Mouse (Mus musculus): Measurements from ENCODE around the gene Cacnb4. TPM values are rescaled to one million over a fixed set of nuclear protein-coding genes. Genes with fewer than 3 reads are reported as not detected.

Gene Cacnb4
- polyA plus RNA-seq, 1 experiment = 0.04 TPM

DNA sequence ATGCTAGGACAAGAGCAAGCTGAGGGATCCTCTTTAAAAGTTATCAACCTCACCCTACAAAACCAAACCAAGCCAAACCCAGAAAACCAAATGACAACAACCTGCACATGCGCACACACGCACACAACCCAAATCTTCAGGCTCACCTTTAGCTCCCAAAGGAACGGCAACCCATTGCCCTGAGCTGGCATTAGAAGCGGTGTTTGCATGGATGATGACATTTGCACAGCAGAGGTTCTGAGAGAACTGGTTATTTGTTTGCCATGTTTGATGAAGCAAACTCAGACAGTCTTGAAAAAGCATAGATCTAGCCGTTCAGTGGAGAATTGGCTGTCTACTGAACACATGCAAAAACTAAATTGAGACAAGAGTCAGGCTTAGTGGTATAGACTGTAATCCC is 198.1 kb downstream of the Cacnb4 start:
- TF ChIP-seq POLR2A (IDR thresholded peaks at IDR 0.05; ENCODE audit: borderline replicate concordance, extremely low read depth, low read depth, low read length) (no peak), CTCF (IDR thresholded peaks at IDR 0.05; ENCODE audit: insufficient read depth, low read length) (no peak)
- DNase-seq = no peak
- Histone ChIP-seq H3K4me3 (replicated peaks; ENCODE audit: extremely low read depth, low read depth, low read length) (no peak overlapping the region), H3K4me1 (ENCODE audit: control insufficient read depth, insufficient read depth, low read length) (no peaks in the 10 kb centered on the region)
- 91% methylated on average over 5 of the region's 5 CpGs for WGBS

DNA sequence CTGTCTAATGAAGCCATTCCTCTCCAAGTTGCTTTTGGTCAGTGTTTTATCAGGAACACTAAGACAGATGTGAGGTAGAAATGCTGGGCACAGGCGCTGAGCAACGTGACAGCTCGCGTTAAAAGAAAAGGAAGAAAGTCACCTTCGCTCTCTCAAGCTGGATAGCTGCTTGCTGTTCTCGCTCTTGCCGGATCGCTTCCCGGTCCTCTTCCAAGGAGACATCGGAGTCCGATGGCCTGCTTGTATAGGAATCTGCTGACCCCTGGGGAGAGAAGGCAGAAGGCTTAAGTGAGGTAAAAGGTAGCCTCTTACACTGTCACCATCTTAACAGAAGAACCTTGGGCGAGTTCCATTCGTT is 199.1 kb downstream of the Cacnb4 start:
- WGBS = 81% methylated on average over 13 of the region's 13 CpGs
- DNase-seq = peak; percentile 19
- H3K4me3 ChIP-seq (replicated peaks; ENCODE audit: extremely low read depth, low read depth, low read length) = no peak overlapping the region
- TF ChIP-seq POLR2A (IDR thresholded peaks at IDR 0.05; ENCODE audit: borderline replicate concordance, extremely low read depth, low read depth, low read length) (no peak), CTCF (IDR thresholded peaks at IDR 0.05; ENCODE audit: insufficient read depth, low read length) (no peak)
- H3K4me1 ChIP-seq (ENCODE audit: control insufficient read depth, insufficient read depth, low read length) = no peaks in the 10 kb centered on the region

GRCm38 (mm10) chr2:52476801-52477549 is 199.7 kb downstream of the Cacnb4 start:
- Histone ChIP-seq H3K4me3 (replicated peaks; ENCODE audit: extremely low read depth, low read depth, low read length) (no peak overlapping the region), H3K4me1 (ENCODE audit: control insufficient read depth, insufficient read depth, low read length) (no peaks in the 10 kb centered on the region; the same call in 1 of the 2 replicates)
- DNase-seq = no peak
- TF ChIP-seq CTCF (IDR thresholded peaks at IDR 0.05; ENCODE audit: insufficient read depth, low read length) (no peak), POLR2A (IDR thresholded peaks at IDR 0.05; ENCODE audit: borderline replicate concordance, extremely low read depth, low read depth, low read length) (no peak)
- WGBS = 42% methylated on average over 13 of the region's 13 CpGs

DNA sequence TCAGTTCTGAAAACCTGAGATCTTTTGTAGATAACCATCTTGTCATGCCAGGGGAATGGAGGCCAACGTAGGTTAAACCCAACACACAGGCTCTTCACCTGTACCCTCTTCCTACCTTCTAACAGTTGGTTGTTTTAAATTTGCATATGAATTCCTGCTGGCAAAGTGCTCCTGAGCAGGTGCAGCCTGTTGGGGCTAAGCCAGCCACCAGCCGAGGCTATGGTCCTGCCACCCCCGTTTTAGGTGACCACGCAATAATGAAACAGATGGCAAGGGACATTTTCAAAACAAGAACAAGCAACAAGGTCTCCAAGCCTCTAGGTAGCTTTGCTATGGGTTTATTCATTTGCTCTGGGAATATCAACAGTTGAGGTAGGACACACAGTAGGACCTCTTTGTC is 200.8 kb downstream of the Cacnb4 start:
- TF ChIP-seq POLR2A (IDR thresholded peaks at IDR 0.05; ENCODE audit: borderline replicate concordance, extremely low read depth, low read depth, low read length) = no peak
- TF ChIP-seq CTCF (IDR thresholded peaks at IDR 0.05; ENCODE audit: insufficient read depth, low read length) = no peak
- no peak for DNase-seq
- Histone ChIP-seq H3K4me3 (replicated peaks; ENCODE audit: extremely low read depth, low read depth, low read length) (no peak overlapping the region), H3K4me1 (ENCODE audit: control insufficient read depth, insufficient read depth, low read length) (peaks cover 2% of the 10 kb centered on the region)
- 91% methylated on average over 4 of the region's 4 CpGs for WGBS

- DNase-seq = no peak
- Histone ChIP-seq H3K4me3 (replicated peaks; ENCODE audit: extremely low read depth, low read depth, low read length) (no peak overlapping the region), H3K4me1 (ENCODE audit: control insufficient read depth, insufficient read depth, low read length) (peaks cover 2% of the 10 kb centered on the region)
- 90% methylated on average over 11 of the region's 11 CpGs for WGBS
- TF ChIP-seq POLR2A (IDR thresholded peaks at IDR 0.05; ENCODE audit: borderline replicate concordance, extremely low read depth, low read depth, low read length) (no peak), CTCF (IDR thresholded peaks at IDR 0.05; ENCODE audit: insufficient read depth, low read length) (no peak)
These were observed 202.1 kb downstream of the Cacnb4 start for GRCm38 (mm10) chr2:52474570-52474969.

GRCm38 (mm10) chr2:52471545-52472291 is 204.9 kb downstream of the Cacnb4 start:
- Histone ChIP-seq H3K4me1 (ENCODE audit: control insufficient read depth, insufficient read depth, low read length) (peaks cover 2% of the 10 kb centered on the region), H3K4me3 (replicated peaks; ENCODE audit: extremely low read depth, low read depth, low read length) (no peak overlapping the region)
- 26% methylated on average over 4 of the region's 4 CpGs for WGBS
- TF ChIP-seq POLR2A (IDR thresholded peaks at IDR 0.05; ENCODE audit: borderline replicate concordance, extremely low read depth, low read depth, low read length) (no peak), CTCF (IDR thresholded peaks at IDR 0.05; ENCODE audit: insufficient read depth, low read length) (no peak)
- peak; percentile 34 for DNase-seq

- TF ChIP-seq CTCF (IDR thresholded peaks at IDR 0.05; ENCODE audit: insufficient read depth, low read length) (no peak), POLR2A (IDR thresholded peaks at IDR 0.05; ENCODE audit: borderline replicate concordance, extremely low read depth, low read depth, low read length) (no peak)
- peaks cover 2% of the 10 kb centered on the region for H3K4me1 ChIP-seq (ENCODE audit: control insufficient read depth, insufficient read depth, low read length)
These were observed 206.5 kb downstream of the Cacnb4 start for GRCm38 (mm10) chr2:52470044-52470560.

DNA sequence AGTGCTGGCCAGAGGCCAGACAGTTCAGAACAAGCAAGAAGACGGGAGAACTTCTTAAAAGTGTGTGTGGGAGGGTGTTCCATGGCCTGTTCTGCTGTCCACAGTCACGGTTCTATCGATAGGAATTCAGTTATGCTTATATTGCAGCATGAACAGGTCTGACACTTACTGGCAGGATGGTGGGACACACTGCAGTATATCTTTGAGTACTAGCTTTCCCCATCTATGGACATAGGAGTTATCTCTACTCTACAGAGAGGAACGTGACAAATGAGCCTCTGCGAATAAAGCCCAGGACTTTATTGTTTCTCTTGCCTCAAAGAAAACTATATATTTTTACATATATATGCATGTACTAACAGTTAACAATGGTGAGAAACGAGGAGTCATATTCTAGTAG is 209.0 kb downstream of the Cacnb4 start:
- TF ChIP-seq CTCF (IDR thresholded peaks at IDR 0.05; ENCODE audit: insufficient read depth, low read length) (no peak), POLR2A (IDR thresholded peaks at IDR 0.05; ENCODE audit: borderline replicate concordance, extremely low read depth, low read depth, low read length) (no peak)
- no peak for DNase-seq
- 78% methylated on average over 6 of the region's 6 CpGs for WGBS
- H3K4me1 ChIP-seq (ENCODE audit: control insufficient read depth, insufficient read depth, low read length) = peaks cover 2% of the 10 kb centered on the region
- H3K4me3 ChIP-seq (replicated peaks; ENCODE audit: extremely low read depth, low read depth, low read length) = no peak overlapping the region

More at GRCm38 (mm10) chr2:52470044-52470560, 206.5 kb downstream of the Cacnb4 start:
- no peak overlapping the region for H3K4me3 ChIP-seq (replicated peaks; ENCODE audit: extremely low read depth, low read depth, low read length)
- 82% methylated on average over 4 of the region's 4 CpGs for WGBS
- DNase-seq = no peak

DNA sequence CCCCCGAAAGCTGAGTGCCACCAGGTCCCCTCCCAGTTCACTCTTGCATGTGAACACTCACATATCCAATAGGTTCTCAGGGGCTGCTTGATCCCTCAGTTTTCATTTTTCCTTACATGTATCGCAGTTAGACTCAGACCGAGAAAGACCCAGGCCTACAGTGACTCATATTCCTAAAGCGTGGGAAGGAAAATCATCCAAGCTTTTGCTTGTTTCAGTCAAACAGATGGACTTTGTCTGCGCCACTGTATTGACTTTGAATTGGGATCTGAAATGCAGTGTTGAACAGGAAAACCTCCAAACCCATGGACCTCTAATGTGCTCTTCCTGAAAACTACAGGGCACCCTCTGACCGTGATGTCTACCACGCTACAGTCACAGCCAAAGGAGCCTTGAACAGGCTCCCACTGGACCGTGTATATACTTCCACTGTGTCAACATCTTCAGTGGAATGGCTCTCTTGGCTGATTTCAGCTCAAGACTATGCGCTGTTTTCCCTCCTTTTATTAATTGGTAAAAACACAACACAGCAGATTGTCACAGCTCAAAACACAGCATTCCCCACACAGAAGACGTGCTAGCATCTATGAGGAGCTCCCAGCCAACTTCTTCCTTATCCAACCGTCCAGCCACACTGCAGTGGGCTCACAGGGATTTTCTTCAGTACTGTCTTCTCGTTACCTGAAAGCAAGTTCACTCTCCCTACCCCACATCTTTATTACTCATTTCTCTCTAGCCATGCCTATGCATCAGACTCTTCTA is 215.2 kb downstream of the Cacnb4 start:
- H3K4me3 ChIP-seq (replicated peaks; ENCODE audit: extremely low read depth, low read depth, low read length) = no peak overlapping the region
- no peaks in the 10 kb centered on the region for H3K4me1 ChIP-seq (ENCODE audit: control insufficient read depth, insufficient read depth, low read length)
- TF ChIP-seq POLR2A (IDR thresholded peaks at IDR 0.05; ENCODE audit: borderline replicate concordance, extremely low read depth, low read depth, low read length) = no peak
- TF ChIP-seq CTCF (IDR thresholded peaks at IDR 0.05; ENCODE audit: insufficient read depth, low read length) = no peak
- DNase-seq = no peak
- 70% methylated on average over 12 of the region's 12 CpGs for WGBS
